Mouse (Mus musculus) liver, embryonic 11.5 days (tissue): ENCODE measurements around the gene Rsad2. TPM values are rescaled to one million over a fixed set of nuclear protein-coding genes. Genes with fewer than 3 reads are reported as not detected.
"Not testable (repeated sequence)": the region's sequence is repeated elsewhere in the genome, so short reads cannot be mapped to it uniquely, and the experiment has no call there.

Experiments used
- ATAC-seq: fragments of 200-750 bp; cut with Nextera tagmentation; replicated peaks from 2 replicates; pipeline ENCODE4 v1.8.0; 2017; ENCODE audit warnings: moderate number of reproducible peaks, mild to moderate bottlenecking, moderate TSS enrichment, moderate library complexity; ENCODE audit not compliant: low FRiP score
- DNase-seq: peaks from one replicate; pipeline ENCODE4 v3.0.0-alpha.2; 2017; ENCODE audit warnings: low spot score
- H3K27ac ChIP-seq: fragments of 300-500 bp; sonication (generic); 2 replicates; pipeline ENCODE4 v1.5.1; 2014; ENCODE audit warnings: mild to moderate bottlenecking, low read depth, low read length, control low read depth
- H3K27me3 ChIP-seq: fragments of 300-500 bp; sonication (generic); replicated peaks from 2 replicates; pipeline ENCODE4 v1.6.1; 2014; ENCODE audit warnings: low read length, mixed read lengths; ENCODE audit not compliant: control insufficient read depth, insufficient read depth
- H3K36me3 ChIP-seq: fragments of 300-500 bp; sonication (generic); 2 replicates; pipeline ENCODE4 v1.6.1; 2014; ENCODE audit warnings: mild to moderate bottlenecking, low read length, moderate library complexity, mixed read lengths; ENCODE audit not compliant: control insufficient read depth, insufficient read depth
- H3K4me1 ChIP-seq: fragments of 300-500 bp; sonication (generic); replicated peaks from 2 replicates; pipeline ENCODE4 v1.6.1; 2014; ENCODE audit warnings: low read length, mixed read lengths; ENCODE audit not compliant: control insufficient read depth, insufficient read depth
- H3K4me2 ChIP-seq: fragments of 300-500 bp; sonication (generic); 2 replicates; pipeline ENCODE4 v1.6.1; 2014; ENCODE audit warnings: mild to moderate bottlenecking, control low read depth, moderate library complexity
- H3K4me3 ChIP-seq: fragments of 300-500 bp; sonication (generic); 2 replicates; pipeline ENCODE4 v1.5.1; 2014; ENCODE audit warnings: low read depth, low read length, control low read depth
- H3K9ac ChIP-seq: fragments of 300-500 bp; sonication (generic); 2 replicates; pipeline ENCODE4 v1.6.1; 2014; ENCODE audit warnings: low read depth, low read length, control low read depth
- H3K9me3 ChIP-seq: fragments of 300-500 bp; sonication (generic); 2 replicates; pipeline ENCODE4 v1.6.1; 2016; ENCODE audit warnings: low read length, inconsistent platforms, mixed read lengths; ENCODE audit not compliant: control insufficient read depth
- WGBS: fragments of 180-500 bp; shearing (Covaris S2); extraction: QIAGEN DNeasy Blood & Tissue Kit; methylation state at CpG from one replicate; pipeline ENCODE4 v1.1.7; 2014; 5-methylcytosine and 5-hydroxymethylcytosine counted together
- polyA plus RNA-seq: library from polyadenylated mRNA; unstranded; fragments of >200 nt; fragmentation: Nextera tagmentation; extraction: Ambion mirVana; gene quantifications from 2 replicates; pipeline ENCODE4 v1.2.1, GENCODE M21; 2014

The Rsad2 gene
- polyA plus RNA-seq, 1 experiment from 2014 or later, result 0.44 TPM

DNA sequence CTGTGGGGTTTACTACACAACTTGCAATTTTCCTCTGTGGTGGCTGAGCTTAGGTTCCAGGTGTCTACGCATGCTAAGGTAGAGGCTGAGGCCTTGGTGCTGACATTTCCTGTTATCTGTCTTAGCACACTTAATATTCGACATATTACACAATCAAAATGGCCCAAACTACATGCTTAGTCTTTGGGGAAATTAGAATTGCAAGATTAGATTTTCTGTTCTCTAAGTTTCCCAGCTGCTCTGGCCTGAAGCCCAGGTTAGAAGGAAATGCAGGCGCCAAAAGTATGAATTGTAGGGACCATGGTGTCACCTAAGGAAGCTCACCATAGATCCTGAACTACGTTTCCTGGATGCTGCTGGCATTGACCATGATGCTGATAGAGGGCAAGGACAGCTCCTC, 19.9 kb downstream of the Rsad2 start:
- no peaks in the 10 kb centered on the region for H3K36me3 ChIP-seq
- H3K9ac ChIP-seq, result no peak overlapping the region
- no peaks in the 10 kb centered on the region for H3K9me3 ChIP-seq
- H3K27me3 ChIP-seq, result no peaks in the 10 kb centered on the region
- H3K27ac ChIP-seq, result no peak overlapping the region
- H3K4me3 ChIP-seq, result no peak overlapping the region
- DNase-seq, result no peak
- no peak overlapping the region for H3K4me2 ChIP-seq
- no peaks in the 10 kb centered on the region for H3K4me1 ChIP-seq
- 86% methylated on average over 4 of the region's 4 CpGs for WGBS
- ATAC-seq, result no peak

DNA sequence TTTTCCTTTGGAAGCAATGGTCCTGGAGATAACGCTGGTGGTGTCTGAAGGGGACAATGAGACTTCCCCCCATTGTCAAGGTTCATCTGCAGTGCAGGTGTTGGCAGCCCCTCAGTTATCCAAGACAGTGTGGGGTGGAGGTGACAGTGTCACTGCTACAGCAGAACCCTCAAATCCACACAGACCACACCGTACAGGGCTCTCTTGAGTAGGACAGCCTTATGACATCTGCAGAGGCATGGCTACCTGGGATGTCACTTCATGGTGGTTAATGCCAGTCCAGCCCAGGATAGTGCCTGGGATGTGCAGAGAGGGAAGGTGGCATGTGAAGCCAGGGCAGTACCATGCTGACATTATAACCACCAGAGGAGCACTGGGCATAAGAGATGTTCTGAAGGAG, 27.5 kb downstream of the Rsad2 start:
- H3K4me3 ChIP-seq, H3K27me3 ChIP-seq, H3K4me2 ChIP-seq, ATAC-seq, H3K36me3 ChIP-seq, H3K9me3 ChIP-seq, H3K9ac ChIP-seq, DNase-seq, H3K4me1 ChIP-seq, H3K27ac ChIP-seq: not testable (repeated sequence)
- 71% methylated on average over 2 of the region's 2 CpGs for WGBS

DNA sequence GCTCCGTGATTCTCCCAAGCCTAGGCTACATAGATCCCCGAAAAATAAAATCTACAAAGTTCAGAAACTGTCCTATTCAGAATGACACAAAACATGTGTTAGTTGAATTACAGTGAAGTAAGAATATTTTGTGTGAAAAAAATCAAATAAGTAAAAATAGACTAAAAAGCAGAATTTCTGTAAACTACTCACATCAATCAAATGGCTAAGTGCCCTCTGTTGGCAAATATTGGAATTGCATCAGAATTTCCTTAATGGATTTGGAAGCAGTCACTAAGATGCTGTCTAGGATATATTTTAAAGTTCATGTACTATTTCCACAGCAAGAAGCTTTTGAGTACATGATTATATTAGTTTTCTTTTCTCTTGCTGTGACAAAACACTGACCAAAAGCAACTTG, 31.4 kb downstream of the Rsad2 start:
- Histone ChIP-seq H3K4me2 (no peak overlapping the region), H3K27me3 (no peaks in the 10 kb centered on the region), H3K9ac (no peak overlapping the region), H3K4me1 (no peaks in the 10 kb centered on the region), H3K4me3 (no peak overlapping the region), H3K36me3 (no peaks in the 10 kb centered on the region), H3K9me3 (no peaks in the 10 kb centered on the region), H3K27ac (no peak overlapping the region)
- ATAC-seq (no peak), DNase-seq (no peak)
- whole genome bisulfite sequencing, result 85% methylated on average over 2 of the region's 2 CpGs

DNA sequence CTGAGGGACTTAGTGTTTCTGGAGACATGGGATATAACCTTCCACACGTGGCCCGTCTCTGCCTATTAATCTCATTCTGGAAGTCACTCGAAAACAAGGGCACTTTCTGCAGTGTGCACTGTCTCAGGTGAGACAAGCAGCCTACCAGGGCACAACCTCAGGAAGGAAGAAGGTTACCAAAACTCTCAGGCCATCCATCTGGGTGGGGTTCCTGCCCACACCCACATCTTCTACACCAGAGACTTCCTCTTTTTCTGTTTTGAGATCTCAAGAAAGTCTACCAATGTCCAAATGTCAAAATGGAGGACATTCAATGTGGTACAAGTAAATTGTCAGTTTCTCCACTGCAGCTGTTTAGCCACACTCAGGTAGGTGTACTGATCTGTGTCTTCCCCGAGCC, 37.9 kb downstream of the Rsad2 start:
- Histone ChIP-seq H3K27ac (no peak overlapping the region), H3K4me1 (no peaks in the 10 kb centered on the region), H3K4me3 (no peak overlapping the region), H3K27me3 (peaks cover 12% of the 10 kb centered on the region), H3K9ac (no peak overlapping the region), H3K9me3 (no peaks in the 10 kb centered on the region), H3K36me3 (no peaks in the 10 kb centered on the region), H3K4me2 (no peak overlapping the region)
- 68% methylated on average over 4 of the region's 4 CpGs for WGBS
- no peak for DNase-seq
- ATAC-seq, result no peak

DNA sequence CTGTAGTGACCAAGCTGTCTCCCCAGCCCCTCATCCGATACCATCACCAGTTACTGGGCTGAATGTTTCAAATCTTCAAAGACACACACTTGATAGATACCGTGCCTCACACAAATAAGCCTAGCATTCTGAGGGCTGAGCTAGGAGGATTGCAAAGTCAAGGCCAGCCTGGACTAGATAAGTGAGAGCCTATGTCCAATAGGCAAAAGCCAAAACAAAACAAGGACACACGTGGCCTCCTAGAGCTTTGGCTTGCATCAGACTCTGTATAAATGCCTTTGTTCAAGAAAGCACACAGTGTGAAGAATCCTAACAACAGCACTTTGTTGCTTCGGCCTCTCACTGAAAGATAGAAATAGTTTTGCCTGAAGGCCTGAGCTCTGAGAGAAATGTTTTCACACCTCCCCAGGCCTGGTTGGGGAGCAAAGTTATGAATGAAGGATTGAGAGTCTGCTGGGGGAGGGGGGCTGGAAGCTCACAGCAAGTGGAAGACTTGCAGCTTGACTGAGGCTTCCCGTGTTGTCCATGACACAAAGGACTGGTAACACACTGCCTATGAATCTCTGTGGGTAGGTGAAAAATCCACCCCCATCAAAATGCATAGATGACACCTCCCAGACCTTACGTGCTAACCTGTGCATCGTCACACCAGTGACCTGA, 39.5 kb downstream of the Rsad2 start:
- Histone ChIP-seq H3K4me2 (no peak overlapping the region), H3K27me3 (peaks cover 14% of the 10 kb centered on the region), H3K9ac (no peak overlapping the region), H3K9me3 (no peaks in the 10 kb centered on the region), H3K27ac (no peak overlapping the region), H3K4me3 (no peak overlapping the region), H3K4me1 (no peaks in the 10 kb centered on the region), H3K36me3 (no peaks in the 10 kb centered on the region)
- 81% methylated on average over 7 of the region's 7 CpGs for WGBS
- ATAC-seq, result no peak
- no peak for DNase-seq

DNA sequence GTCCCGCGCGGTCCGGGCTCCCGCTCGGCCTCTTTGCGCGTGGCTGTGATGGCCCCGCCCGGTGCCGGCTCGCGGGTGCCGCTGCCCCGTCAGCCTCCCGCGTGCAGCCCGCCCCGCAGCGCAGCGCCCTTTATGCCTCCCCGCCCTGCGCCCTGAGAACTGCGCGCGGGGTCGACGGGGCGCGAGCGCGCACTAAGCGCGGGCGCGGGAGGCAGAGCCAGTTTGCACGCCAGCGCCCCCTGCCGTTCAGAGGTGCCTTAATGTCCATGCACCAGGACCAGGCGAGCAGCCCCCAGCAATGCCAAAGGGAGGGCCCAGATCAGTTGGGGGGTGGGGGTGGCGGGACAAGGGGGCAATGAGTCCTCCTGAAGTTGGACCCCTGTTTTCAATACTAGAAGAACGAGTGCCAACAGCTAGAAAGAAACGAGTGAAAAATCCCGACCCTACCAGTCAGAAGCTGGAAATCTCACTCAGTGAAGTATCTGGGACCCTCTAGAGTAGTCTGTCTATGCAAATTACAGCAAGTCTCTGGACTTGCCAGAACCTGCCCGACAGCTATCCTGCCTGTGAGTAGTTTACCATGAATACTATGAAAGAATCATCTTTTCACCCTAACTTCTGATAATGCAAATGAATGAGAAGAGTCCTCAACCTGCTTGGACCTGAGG, 41.0 kb downstream of the Rsad2 start, which contains the start of gene Rnf144a:
Gene Rnf144a, minus strand, starts transcription at position 151 of the 668 bp plus-strand sequence.
- Histone ChIP-seq H3K36me3 (no peaks in the 10 kb centered on the region), H3K27me3 (peaks cover 14% of the 10 kb centered on the region), H3K4me2 (peak within 1 kb of the TSS; percentile 79), H3K27ac (no peak within 1 kb of the TSS), H3K4me3 (peak within 1 kb of the TSS; percentile 72), H3K9me3 (no peaks in the 10 kb centered on the region), H3K9ac (peak within 1 kb of the TSS; percentile 67), H3K4me1 (no peaks in the 10 kb centered on the region)
- under 1% methylated on average over 45 of the region's 45 CpGs for WGBS
- peak; percentile 87 for DNase-seq
- peak; percentile 80 for ATAC-seq

DNA sequence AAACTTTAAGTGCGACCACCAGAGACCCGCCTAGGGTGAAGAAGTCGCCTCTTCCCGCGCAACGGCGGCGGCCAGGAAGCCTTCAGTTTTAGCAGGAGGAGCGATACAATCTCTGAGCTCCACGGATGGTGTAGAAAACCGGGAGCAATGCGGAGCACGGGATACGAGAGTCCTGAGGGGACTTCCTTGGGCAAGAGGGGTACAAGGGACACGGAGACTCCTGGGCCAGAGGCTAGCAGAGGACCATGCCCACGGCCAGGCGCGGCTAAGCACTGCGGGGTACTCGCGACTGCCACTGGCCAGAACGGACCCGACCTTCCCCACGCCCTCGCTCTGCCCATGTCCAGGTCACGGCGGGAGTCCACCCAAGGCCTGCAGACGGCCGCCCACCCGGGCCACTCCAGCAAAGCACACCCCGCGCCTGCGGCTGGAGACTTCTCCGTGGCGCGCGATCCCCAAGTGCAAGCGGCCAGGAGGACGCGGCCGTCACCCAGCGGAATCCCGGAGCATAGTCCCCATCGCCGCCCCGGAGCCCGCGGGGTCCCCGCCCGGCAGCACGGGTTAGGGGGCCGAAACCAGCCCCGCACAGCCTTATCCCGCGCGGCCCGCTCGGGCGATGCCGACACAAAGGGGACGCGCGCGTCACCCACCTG, 41.7 kb downstream of the Rsad2 start:
- H3K4me1 ChIP-seq, result no peaks in the 10 kb centered on the region
- H3K9me3 ChIP-seq, result no peaks in the 10 kb centered on the region
- peak overlapping the region; percentile 79 for H3K4me2 ChIP-seq
- H3K9ac ChIP-seq, result peak overlapping the region; percentile 67
- H3K27me3 ChIP-seq, result peaks cover 14% of the 10 kb centered on the region
- ATAC-seq (peak; percentile 62; the same call in 1 of the 2 replicates), DNase-seq (peak; percentile 64)
- H3K4me3 ChIP-seq, result peak overlapping the region; percentile 72
- under 1% methylated on average over 61 of the region's 64 CpGs for WGBS
- H3K27ac ChIP-seq, result no peak overlapping the region
- H3K36me3 ChIP-seq, result no peaks in the 10 kb centered on the region

DNA sequence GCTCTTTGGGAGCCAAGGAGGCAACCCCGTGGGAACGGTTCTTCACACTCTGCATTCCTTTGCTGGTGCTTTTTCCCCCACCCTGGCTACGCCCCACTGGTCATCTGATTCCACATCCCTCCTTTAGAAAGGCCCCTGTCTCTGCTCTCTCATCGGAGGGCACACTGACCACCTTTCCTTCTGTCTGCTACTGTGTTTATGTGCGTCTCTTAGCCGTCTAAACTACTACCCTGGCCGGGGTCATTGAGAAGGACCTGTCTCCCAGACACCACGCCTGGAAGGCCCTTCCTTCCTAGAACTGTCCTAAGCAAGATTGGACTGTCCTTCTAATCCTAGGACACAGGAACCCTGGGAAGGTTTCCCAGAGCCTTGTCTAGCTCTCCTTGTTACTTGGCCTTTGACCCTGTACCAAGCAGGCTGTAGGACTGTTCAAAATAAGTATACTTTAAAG, 42.3 kb downstream of the Rsad2 start:
- peak overlapping the region; percentile 79 for H3K4me2 ChIP-seq
- H3K4me3 ChIP-seq, result peak overlapping the region; percentile 72
- no peak overlapping the region; the same call in 1 of the 2 replicates for H3K9ac ChIP-seq
- ATAC-seq (0 out of 2 replicates have a peak, but pooled peaks have one; percentile 6), DNase-seq (no peak)
- no peaks in the 10 kb centered on the region for H3K9me3 ChIP-seq
- WGBS, result 36% methylated on average over 8 of the region's 8 CpGs
- peaks cover 14% of the 10 kb centered on the region for H3K27me3 ChIP-seq
- H3K4me1 ChIP-seq, result no peaks in the 10 kb centered on the region
- no peak overlapping the region for H3K27ac ChIP-seq
- no peaks in the 10 kb centered on the region for H3K36me3 ChIP-seq
